Mouse (Mus musculus): ENCODE results near the gene Fpr2. TPM values are rescaled to one million over a fixed set of nuclear protein-coding genes. Genes with fewer than 3 reads are reported as not detected.
"Not testable (repeated sequence)": the region's sequence is repeated elsewhere in the genome, so short reads cannot be mapped to it uniquely, and the experiment has no call there.

Gene Fpr2
- polyA plus RNA-seq (2012; rRNA removed), result 5.4 and 10.9 TPM in 2 replicates

GRCm38 (mm10) chr17:17887774-17888248 lies at the start of gene Fpr2, which contains the start of gene Fpr3:
Fpr2 (plus strand) TSS chr17:17887824.
Fpr3 (plus strand) TSS chr17:17887852.
- TF ChIP-seq POLR2A (IDR thresholded peaks at IDR 0.05; ENCODE audit: borderline replicate concordance, extremely low read depth, low read depth, low read length), result no peak
- TF ChIP-seq CTCF (IDR thresholded peaks at IDR 0.05; ENCODE audit: insufficient read depth, low read length), result no peak
- DNase-seq, result no peak
- H3K4me3 ChIP-seq (replicated peaks; ENCODE audit: extremely low read depth, low read depth, low read length), result no peak within 1 kb of the TSS
- 37% methylated on average over 1 of the region's 1 CpGs for WGBS
- no peaks in the 10 kb centered on the region for H3K4me1 ChIP-seq (ENCODE audit: control insufficient read depth, insufficient read depth, low read length)

GRCm38 (mm10) chr17:17837919-17838701 lies 49.5 kb upstream of the Fpr2 start:
- WGBS, result under 1% methylated on average over 43 of the region's 43 CpGs
- DNase-seq, result peak; percentile 97
- Histone ChIP-seq H3K4me3 (replicated peaks; ENCODE audit: extremely low read depth, low read depth, low read length) (peak overlapping the region; percentile 61), H3K4me1 (ENCODE audit: control insufficient read depth, insufficient read depth, low read length) (peaks cover 2% of the 10 kb centered on the region)
- TF ChIP-seq POLR2A (IDR thresholded peaks at IDR 0.05; ENCODE audit: borderline replicate concordance, extremely low read depth, low read depth, low read length), result peak; percentile 43; the same call in 1 of the 2 replicates
- TF ChIP-seq CTCF (IDR thresholded peaks at IDR 0.05; ENCODE audit: insufficient read depth, low read length), result peak; percentile 75

GRCm38 (mm10) chr17:17839276-17839675 lies 48.3 kb upstream of the Fpr2 start:
- H3K4me1 ChIP-seq (ENCODE audit: control insufficient read depth, insufficient read depth, low read length), result peaks cover 2% of the 10 kb centered on the region

GRCm38 (mm10) chr17:17840796-17841195 lies 46.8 kb upstream of the Fpr2 start:
- 91% methylated on average over 7 of the region's 7 CpGs for WGBS
- TF ChIP-seq CTCF (IDR thresholded peaks at IDR 0.05; ENCODE audit: insufficient read depth, low read length), result no peak
- no peak for TF ChIP-seq POLR2A (IDR thresholded peaks at IDR 0.05; ENCODE audit: borderline replicate concordance, extremely low read depth, low read depth, low read length)
- peaks cover 2% of the 10 kb centered on the region; the same call in 1 of the 2 replicates for H3K4me1 ChIP-seq (ENCODE audit: control insufficient read depth, insufficient read depth, low read length)
- H3K4me3 ChIP-seq (replicated peaks; ENCODE audit: extremely low read depth, low read depth, low read length), result no peak overlapping the region
- DNase-seq, result no peak

More at GRCm38 (mm10) chr17:17839276-17839675, 48.3 kb upstream of the Fpr2 start:
- DNase-seq, result no peak
- TF ChIP-seq CTCF (IDR thresholded peaks at IDR 0.05; ENCODE audit: insufficient read depth, low read length) (no peak), POLR2A (IDR thresholded peaks at IDR 0.05; ENCODE audit: borderline replicate concordance, extremely low read depth, low read depth, low read length) (no peak)
- 92% methylated on average over 2 of the region's 2 CpGs for WGBS
- no peak overlapping the region for H3K4me3 ChIP-seq (replicated peaks; ENCODE audit: extremely low read depth, low read depth, low read length)

- WGBS, result 74% methylated on average over 27 of the region's 27 CpGs
- no peak for DNase-seq
- TF ChIP-seq POLR2A (IDR thresholded peaks at IDR 0.05; ENCODE audit: borderline replicate concordance, extremely low read depth, low read depth, low read length), result no peak
- peaks cover 2% of the 10 kb centered on the region; the same call in 1 of the 2 replicates for H3K4me1 ChIP-seq (ENCODE audit: control insufficient read depth, insufficient read depth, low read length)
- no peak overlapping the region for H3K4me3 ChIP-seq (replicated peaks; ENCODE audit: extremely low read depth, low read depth, low read length)
These were observed 43.9 kb upstream of the Fpr2 start for GRCm38 (mm10) chr17:17843534-17844261.

GRCm38 (mm10) chr17:17844606-17845005 lies 43.0 kb upstream of the Fpr2 start:
- WGBS, result 48% methylated on average over 3 of the region's 3 CpGs
- not testable (repeated sequence) for H3K4me3 ChIP-seq (replicated peaks; ENCODE audit: extremely low read depth, low read depth, low read length); DNase-seq; H3K4me1 ChIP-seq (ENCODE audit: control insufficient read depth, insufficient read depth, low read length)

- H3K4me3 ChIP-seq (replicated peaks; ENCODE audit: extremely low read depth, low read depth, low read length), result no peak overlapping the region
- WGBS, result 69% methylated on average over 10 of the region's 10 CpGs
- DNase-seq, result no peak
- H3K4me1 ChIP-seq (ENCODE audit: control insufficient read depth, insufficient read depth, low read length), result no peaks in the 10 kb centered on the region; the same call in 1 of the 2 replicates
- 0 out of 2 replicates have a peak, but pooled peaks have one; percentile 3 for TF ChIP-seq CTCF (IDR thresholded peaks at IDR 0.05; ENCODE audit: insufficient read depth, low read length)
- no peak for TF ChIP-seq POLR2A (IDR thresholded peaks at IDR 0.05; ENCODE audit: borderline replicate concordance, extremely low read depth, low read depth, low read length)
These were observed 42.2 kb upstream of the Fpr2 start for GRCm38 (mm10) chr17:17845187-17846027.

GRCm38 (mm10) chr17:17848988-17849387 lies 38.6 kb upstream of the Fpr2 start:
- 61% methylated on average over 2 of the region's 2 CpGs for WGBS

More at GRCm38 (mm10) chr17:17848988-17849387, 38.6 kb upstream of the Fpr2 start:
- Histone ChIP-seq H3K4me3 (replicated peaks; ENCODE audit: extremely low read depth, low read depth, low read length) (no peak overlapping the region), H3K4me1 (ENCODE audit: control insufficient read depth, insufficient read depth, low read length) (no peaks in the 10 kb centered on the region; the same call in 1 of the 2 replicates)
- no peak for TF ChIP-seq CTCF (IDR thresholded peaks at IDR 0.05; ENCODE audit: insufficient read depth, low read length)
- no peak for DNase-seq

Measured in lung, adult 2 months (tissue).